Mouse (Mus musculus): Measurements from ENCODE around the gene Rasa3.
A peak's percentile ranks its signal among the peaks of the same experiment; 100 is the strongest.

Rasa3 gene

DNA sequence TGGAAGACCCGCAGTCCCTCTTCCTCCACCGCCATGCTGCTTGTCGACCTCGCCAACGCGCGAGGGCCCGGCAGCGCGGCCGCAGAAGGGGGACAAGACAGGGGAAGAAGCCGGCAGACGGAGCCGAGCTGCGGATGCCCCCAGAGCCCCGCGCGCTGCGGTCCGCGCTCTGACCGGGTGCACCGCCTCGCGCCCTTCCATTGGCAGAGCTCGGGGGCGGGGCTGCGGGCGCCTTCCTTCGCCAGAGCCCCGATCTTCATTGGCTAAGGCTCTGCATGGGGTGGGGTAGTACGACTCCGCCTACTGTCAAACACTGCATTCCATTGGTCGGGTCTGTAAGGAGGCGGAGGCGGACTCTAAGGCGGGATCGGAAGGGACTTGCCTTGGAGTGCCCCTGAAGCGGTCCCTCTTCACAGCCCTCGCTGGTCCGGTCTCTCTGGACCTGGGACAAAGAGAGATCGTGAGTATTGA, at the start of gene Rasa3:
TSS of gene Rasa3 (minus strand) at position 191 of the 471 bp plus-strand sequence.
- peak; percentile 96 to 98 for DNase-seq

DNA sequence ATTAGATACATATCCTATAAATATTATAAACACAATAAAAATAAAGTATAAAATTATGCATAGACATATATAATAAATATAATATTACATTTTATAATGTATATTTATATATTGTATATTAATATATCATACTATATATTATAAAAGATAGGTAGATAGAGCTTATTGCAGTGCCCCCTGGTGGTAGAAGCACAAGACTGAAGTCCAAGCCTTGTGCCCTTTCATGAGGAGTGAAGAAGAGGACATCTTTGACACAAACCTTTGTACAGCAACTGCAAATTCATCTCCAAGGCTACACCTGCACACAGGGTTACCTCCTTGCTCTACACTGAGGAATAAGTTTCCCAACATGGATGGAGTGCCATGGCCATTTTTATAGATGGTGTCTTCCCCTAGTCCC, 48.3 kb upstream of the Rasa3 start:
- peak in 1 of 2 experiments; percentile 81 for DNase-seq

DNA sequence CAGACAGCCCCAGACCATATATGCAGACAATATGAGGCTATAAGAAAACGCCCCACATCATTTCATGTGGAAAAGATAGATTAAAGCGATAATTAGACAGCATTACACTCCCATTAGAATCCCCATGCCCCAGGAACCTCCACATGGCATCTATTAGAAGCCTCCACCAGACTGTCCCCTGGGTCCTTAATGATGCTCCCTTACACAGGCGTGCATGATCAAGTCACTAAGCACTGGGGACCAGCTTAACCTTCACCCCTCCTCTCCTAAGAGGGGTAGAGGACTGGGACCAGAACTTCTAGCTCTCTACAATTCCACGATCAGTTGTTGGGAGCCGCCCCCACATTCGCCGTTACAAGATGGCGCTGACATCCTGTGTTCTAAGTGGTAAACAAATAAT, 41.6 kb upstream of the Rasa3 start:
- no peak for DNase-seq

DNA sequence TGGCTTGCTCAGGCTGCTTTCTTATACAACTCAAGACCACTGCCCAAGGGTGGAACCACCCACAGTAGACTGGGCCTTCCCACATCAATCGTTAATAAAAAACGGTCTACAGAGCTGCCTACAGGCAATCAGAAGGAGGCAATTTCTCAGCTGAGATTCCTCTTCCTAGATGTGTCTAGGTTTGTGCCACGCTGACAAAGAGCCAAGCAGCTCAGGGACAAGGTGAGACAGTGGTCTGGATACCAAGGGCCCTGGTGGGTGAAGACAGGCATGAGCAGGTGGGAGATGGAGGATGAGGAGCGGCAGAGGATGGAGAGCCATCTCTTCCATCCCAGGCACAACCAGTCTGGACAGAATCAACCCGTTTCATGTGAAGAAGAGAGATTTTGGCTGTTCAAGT, 31.1 kb upstream of the Rasa3 start:
- no peak for DNase-seq

DNA sequence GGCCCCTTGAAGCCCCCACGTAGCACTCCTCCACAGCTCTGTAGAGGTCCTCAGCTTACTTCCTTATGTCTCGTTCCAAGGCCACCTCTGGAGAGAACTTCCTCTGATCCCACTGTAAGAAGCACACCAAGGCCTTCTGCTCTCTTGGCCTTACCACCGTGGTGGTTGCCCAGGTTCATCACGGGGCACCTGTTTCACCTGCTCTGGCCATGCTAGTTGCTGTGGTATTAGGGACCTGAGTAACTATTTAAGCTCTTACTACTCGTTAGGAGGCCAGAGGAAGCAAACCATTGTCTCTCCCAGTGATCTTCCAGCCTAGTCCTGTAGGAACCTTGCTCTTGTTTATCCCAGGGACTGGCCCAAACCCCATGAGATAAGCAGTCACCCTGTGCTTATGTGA, 29.5 kb upstream of the Rasa3 start:
- no peak for DNase-seq

DNA sequence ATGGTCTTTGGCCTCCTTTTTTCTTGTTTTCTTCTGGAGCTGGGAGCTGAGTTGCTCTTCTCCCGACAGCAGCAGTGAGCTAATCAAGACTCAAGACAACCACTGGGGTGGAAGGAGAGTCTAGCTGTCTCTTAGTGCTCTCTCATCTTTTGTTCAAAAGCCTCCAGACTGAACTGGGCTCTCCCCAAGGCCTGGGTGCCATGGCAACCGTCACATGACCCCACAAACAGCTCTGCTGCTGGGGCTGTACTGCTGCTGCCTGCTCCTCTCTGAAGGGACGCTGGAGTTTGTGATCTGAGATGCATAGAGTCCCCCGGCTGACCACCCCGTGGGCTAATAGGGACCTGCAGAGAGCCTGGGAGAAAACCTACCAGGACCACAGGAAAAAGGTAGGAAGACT, 28.3 kb upstream of the Rasa3 start, which contains the start of gene Cfap97d2:
TSS of gene Cfap97d2 (plus strand) at position 222 of the 400 bp plus-strand sequence.
- peak; percentile 21 to 55 for DNase-seq

DNA sequence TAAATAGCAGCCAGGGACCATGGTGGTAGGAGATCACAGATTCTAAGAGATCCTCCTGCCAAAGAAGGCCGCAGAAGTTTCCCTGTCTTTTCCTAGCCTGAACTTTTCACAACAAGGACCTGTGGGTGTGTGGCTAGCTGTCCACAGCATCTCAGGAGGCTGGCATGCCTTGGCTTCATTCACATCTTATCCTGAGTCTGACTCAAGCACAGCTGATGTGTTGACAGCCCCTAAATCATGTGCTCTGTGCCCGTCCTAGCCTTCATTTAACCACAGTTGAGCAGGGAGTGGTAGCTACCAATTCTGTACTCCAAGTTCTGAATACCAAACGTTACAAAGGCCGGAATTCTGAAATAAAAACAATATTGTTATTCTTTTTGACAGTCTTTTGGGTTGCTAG, 26.9 kb upstream of the Rasa3 start:
- DNase-seq, result no peak

DNA sequence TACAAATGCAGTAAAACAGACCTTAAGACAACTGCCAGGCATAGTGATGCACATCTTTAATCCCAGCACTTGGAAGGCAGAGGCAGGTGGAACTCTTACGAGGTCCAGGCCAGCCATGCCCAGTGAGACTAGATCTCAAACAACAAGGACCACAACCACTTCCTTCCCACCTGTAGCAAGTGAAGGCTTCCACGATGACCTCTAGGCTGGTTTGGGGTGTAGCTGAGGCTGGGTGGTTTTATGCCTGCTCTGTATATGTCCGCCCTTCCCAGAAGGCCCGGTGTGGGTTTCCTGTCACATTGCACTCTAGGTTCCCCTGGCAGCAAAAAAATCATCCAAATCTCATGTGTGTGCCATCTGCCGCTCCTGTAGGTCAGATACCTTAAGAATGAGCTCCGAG, 26.4 kb upstream of the Rasa3 start:
- no peak for DNase-seq

DNA sequence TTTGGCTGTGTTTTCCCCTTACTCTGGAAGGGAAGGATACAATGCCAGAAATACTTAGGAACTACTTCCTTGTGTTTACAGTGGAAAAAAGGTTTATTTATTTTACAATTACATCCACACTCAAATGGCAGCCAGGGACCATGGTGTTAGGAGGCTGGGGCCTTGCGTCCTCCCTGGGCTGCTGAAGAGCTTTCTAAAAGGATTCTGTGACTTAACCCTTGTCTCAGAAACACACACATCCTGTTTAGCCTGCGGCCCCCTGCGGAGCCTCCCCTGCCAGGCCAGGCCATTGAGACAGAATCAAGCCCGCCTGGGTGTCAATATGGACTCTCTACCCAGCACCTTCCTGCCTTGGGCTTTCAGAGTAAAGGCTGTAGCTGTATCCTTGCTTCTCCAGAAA, 25.4 kb upstream of the Rasa3 start:
- no peak for DNase-seq

DNA sequence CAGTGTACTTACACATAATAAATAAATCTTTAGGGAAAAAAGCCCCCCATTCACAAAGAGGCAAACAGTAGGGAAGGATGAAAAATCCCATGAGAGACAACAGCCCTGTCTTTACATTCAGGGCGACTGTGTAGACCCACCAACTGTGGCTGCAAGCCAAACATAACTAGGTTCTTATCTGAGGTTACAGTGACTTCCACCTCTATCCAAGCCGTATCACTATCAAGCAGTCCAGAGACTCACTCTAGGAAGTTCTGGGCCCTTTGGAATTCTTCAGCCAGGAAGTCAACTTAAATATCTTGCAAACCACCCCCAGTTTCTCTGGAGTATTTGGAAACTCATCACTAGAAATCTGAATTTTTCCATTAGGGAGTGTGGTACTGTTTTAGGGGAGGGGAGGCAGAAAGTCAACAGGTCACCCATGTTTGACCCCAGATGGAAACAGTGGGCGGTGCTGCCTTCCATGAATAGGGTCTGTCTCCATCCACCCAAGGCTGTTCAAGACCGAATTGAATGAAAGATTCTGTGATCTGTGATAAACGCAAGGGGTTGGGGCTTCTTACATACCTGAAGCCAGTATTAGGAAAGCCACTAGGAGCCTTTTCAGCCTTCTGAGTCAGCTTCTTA, 22.0 kb upstream of the Rasa3 start:
- DNase-seq, result no peak

DNA sequence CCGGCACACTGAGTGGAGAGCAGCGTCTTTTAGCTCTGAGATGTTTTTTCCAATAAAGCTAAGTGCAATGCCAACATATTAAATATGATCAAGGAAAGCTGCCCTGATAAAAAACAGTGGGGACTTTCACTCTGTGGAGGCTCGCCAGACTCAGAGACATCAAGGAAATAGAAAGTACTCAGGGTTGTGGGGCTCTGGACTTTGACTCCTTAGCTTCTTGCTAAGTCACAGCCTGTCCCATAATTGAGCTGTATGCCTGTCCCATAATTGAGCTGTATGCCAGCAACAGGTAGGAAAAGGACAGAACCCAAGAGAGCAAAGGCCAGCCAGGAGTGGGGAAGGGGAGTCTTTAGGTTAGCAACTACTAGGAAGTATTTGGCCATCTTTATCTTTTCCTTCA, 20.9 kb upstream of the Rasa3 start:
- DNase-seq, result no peak

DNA sequence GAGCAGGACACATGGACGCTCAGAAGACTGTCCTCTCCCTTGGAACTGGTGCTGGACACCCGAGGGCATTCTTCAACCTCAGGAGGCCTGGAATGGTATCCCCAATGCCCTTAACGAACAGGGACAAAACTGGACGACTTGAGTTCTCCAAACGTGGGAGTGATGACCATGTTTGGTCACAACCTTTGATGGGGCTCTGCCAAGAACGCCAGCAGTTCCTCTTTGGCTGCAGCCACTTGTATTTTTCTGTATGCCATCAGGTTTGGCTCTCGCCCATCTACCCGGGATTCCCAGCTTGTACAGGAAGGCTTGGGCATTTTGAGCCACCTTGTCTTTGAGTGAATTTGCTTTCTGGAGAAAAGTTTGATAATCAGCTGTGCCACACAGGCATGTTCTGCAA, 20.3 kb upstream of the Rasa3 start:
- DNase-seq, result no peak

DNA sequence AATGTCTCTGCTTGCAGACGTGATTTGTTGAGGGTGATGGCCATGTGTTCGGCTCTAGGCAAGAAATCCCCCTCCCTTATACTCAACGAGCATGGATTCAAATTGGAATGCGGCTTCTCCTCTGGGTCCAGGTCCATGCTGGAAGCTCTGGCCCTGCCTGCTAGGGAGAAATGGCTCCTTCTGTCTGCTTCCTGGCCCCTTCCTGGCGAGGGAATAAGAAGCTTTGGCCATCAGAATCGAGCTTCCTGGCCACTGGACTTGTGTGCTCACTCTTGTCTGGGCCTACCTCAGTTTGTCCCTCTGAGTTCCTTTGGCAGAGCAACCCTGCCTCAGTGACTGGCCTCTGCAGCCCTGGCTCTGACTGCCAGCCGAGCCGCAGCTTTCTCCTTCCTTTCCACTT, 19.8 kb upstream of the Rasa3 start:
- DNase-seq, result no peak

DNA sequence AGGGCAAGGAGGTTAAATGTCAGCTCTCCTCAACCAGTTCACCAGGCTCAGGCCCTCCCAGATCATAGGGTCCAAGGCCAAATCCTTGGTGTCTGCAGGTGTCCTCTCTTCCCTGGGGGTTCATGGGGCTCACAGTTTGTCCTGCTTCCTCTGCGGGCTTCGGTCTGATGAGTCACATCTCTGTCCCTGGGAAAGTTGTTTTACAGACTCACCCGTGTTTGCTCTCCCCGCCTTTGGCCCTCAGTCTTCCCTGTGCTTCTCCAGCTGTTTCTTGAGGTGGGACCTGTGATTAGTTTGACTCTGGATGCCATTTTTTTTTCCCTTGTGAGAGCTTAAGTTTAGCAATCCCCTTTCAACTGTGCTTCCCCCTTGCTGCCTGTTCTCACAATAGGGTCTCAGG, 18.8 kb upstream of the Rasa3 start:
- DNase-seq, result no peak

DNA sequence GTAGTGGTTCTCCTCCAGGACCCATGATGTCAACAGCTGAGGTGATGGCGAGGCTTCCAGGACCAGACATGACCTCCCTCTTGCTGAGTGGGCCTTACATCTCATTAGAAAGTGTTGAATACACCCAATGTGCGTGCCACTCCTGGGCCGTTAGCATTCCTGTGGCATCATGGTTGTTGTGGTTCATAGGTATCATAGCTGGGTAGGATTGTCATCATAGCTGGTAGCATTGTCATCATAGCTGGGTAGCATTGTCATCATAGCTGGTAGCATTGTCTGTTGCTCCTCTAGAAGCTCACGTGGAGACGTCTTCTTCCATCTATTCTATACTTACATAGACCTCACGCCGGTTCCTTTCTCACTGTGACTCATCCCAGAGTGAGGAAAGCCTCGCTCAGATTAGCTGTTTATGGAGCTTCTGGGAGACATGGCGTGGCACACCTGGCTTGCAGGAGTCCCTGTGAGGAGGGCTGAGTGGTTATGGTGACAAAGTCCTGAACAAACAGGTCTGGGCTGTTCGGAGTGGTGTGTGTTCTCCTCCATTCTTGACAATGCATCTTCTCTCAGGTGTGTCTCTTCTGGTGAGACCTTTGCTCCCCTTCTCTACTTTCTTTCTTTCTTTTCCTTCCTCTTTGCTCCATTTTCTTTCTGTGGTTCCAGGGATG, 17.9 kb upstream of the Rasa3 start:
- no peak for DNase-seq

DNA sequence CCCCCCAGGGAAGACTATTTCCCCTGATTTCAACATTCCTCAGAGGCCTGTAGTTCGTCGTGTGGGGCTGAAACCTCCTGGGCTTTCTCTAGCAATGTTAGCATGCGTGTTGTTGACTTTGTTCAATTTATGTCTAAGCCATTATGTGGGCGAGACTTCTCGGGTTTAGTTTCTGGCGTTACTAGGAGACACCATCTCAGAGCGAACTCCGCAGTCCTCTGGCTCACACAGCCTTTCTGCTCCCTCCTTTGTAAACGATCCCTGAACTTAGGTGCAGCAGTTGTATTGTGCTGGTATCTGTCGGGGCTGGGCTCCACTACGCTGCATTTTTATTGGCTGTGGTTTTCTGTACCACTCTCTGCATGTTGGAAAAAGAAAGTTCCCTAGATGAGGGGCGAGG, 17.3 kb upstream of the Rasa3 start:
- DNase-seq, result no peak

DNA sequence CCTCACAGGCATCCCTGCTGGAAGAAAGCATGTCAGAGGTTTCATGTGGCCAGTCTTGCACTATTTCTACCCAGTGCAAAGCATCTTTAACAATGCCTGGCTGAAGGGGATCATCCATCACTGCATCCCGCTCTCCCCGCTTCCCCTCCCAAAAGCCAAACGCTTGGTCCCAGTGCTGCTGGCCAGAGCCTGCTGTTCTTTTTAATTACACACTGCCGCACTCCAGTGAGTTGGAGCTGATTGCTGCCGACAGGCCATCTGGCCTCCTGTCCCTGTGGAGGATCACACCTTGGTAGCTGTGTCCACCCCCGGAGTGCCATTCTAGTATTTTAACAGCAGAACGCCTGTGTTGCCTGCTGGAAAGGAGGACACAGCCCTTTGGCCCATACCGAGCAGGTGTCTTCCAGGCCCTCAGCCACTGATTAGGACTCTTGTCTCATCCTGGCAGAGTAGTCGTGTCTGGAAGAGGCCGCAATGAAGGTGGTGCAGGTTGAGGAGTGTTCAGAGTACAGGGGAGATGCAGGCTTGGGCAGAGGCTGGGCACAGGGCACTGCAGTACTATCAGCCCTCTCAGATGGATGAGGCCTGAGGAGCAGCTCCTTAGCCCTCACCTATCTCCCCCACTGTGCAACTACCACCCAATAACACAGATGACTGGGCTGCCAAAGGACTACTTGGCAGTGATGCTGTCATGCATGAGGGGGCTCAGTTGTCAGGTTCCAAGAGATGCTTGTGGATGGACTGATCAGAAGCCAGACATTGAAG, 15.1 kb upstream of the Rasa3 start:
- DNase-seq, result no peak

DNA sequence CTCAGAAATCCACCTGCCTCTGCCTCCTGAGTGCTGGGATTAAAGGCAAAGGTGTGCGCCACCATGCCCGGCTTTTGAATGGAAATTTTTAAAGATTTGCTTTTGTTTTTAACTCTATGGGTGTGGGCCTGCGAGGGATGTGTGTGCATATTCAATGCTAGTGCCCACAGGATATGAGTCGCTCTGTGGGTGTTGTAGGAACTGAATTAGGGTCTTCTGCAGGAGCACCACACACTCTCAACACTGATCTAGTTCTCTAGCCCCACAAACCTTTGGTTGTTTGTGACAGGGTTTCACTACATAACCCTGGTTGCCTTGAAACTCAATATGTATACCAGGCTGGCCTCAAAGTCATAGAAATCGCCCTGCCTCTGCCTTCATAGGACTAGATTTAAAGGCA, 11.9 kb upstream of the Rasa3 start:
- DNase-seq, result no peak

DNA sequence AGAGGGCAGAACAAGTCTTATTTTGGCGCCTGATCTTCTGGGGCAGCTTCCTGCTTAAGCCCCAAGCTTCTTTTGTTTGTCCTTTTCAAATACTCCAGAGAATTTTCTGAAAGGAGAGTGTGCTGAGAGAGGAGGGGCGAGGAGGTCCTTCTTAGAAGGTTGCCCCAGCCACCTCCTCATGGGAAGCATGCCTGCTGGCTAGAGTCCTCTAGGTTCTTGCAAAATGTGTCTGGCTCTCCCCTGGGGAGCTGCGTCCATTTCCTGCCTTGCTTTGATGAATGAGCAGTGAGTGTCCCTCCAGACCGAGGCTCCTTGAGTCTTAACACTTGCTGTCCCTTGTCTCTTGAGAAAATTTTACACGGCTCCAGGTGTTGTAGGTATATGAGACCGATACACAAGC, 11.1 kb upstream of the Rasa3 start:
- peak; percentile 54 to 68 for DNase-seq

DNA sequence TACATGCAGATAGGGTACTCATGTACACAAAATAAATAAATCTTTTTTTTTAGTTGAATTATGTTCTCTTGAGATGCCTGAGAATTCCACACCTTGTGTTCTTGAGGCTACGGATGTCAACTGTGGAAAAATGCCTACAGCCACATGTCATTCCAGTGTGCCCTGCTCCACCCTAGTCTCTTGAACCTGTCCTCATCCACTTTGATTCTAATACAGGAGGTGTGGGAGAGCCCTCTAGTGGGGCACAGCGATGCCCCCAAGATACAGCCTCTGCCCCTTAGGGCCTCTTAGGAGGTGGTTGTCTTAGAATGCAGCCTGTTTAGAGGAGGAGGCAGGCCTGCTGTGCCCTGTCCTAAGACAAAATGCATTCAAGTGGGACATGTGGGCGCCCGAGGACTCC, 10.5 kb upstream of the Rasa3 start:
- DNase-seq, result no peak

DNA sequence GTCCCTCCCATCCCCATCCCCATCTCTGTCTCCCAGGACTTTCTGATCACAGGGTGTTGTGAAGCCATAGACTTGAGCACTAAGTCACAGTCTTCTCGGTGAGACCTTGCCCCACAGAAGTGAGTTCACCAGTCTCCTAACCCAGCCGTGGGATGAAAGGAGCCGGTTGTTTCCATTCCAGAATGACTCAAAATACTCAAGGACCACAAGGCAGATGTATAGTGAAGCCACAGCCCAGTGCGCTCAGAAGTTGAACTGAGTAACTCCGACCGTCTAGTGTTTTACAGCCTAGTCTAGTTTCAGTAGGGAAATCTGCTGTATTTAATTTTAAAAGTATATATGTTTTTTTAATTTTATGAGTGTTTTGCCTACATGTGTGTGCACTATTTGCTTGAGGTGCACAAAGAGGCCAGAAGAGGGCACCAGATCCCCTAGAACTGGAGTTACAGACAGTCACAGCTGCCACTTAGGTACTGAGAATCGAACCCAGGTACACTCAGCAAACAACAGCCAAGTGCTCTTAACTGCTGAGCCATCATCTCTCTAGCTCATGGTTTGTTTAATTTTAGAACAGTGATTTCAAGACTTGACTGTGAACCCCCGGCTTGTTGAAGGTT, 9.8 kb upstream of the Rasa3 start:
- no peak for DNase-seq

DNA sequence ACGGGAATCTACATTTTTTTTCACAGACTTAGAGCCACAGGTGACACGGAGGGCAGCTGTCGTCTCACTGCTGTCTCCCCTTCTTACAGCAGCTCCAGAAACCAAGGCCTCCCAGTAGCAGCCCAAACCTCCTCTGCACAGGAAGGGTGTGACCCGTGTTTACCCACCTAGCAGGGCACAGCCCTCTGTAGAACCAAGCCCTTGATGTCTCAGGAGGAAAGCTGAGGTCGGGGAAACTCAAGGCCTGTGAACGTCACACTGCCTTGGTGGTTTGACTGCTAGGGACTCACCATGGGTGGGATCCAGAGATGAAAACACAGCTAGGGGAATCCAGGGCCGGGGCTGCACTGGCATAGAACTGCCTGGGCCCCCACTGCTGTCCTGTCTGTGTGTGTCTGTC, 9.0 kb upstream of the Rasa3 start:
- no peak for DNase-seq

DNA sequence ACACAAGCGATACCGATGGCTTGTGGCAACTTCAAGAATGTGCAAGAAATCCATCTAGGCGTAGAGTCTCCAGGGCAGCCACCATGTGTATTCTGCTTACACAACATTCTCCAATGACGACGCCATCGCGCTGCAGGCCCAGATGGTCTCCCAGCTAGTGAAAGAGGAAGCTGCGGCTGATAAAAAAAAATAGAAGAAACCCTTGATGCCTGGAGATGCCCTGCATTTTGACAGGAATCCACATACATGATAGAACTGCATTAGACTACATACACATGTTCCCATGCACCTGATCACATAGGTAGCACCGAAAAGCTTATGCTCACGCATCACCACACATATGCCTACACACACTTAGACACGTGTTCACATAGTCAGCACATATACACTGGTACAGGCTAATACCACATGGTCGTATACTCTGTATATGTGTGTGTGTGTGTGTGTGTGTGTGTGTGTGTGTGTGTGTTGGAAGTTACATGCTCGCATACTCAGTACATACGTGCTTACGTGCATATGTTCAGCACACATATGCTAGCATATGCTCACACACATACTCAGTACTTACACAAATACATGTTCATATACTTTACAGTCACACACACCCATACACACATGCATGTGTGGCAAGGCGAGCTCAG, 8.4 kb upstream of the Rasa3 start:
- no peak for DNase-seq
